Mouse (Mus musculus) heart, adult 2 months (tissue): Measurements from ENCODE around the gene Ephb1. TPM values are rescaled to one million over a fixed set of nuclear protein-coding genes. Genes with fewer than 3 reads are reported as not detected.

Experiments used
- DNase-seq, 2 experiments: peaks; one replicate each; pipeline ENCODE4 v3.0.0; 2021
- H3K27ac ChIP-seq: fragments of 200-600 bp; 2 replicates; pipeline ENCODE4 v1.8.1; 2022
- H3K27me3 ChIP-seq: fragments of 200-500 bp; 2 replicates; pipeline ENCODE4 v1.6.1; 2012; ENCODE audit warnings: mild to moderate bottlenecking, low read length, inconsistent platforms, mixed read lengths; ENCODE audit not compliant: control insufficient read depth, insufficient read depth
- H3K36me3 ChIP-seq: fragments of 200-500 bp; 2 replicates; pipeline ENCODE4 v1.6.1; 2012; ENCODE audit warnings: low read length, inconsistent platforms; ENCODE audit not compliant: control insufficient read depth, insufficient read depth
- H3K4me1 ChIP-seq: fragments of 200-500 bp; 2 replicates; pipeline ENCODE4 v1.6.1; 2011; ENCODE audit warnings: low read length; ENCODE audit not compliant: control insufficient read depth, insufficient read depth
- H3K4me3 ChIP-seq: fragments of 200-600 bp; 2 replicates; pipeline ENCODE4 v1.8.1; 2022
- H3K79me2 ChIP-seq: fragments of 200-500 bp; replicated peaks from 2 replicates; pipeline ENCODE4 v1.6.1; 2012; ENCODE audit warnings: mild to moderate bottlenecking, inconsistent platforms, low read length, moderate library complexity, mixed read lengths; ENCODE audit not compliant: control insufficient read depth, insufficient read depth
- H3K9ac ChIP-seq: fragments of 200-500 bp; 2 replicates; pipeline ENCODE4 v1.6.1; 2012; ENCODE audit warnings: low read depth, mild to moderate bottlenecking, control low read depth, inconsistent platforms, low read length, mixed read lengths
- CTCF ChIP-seq: fragments of 200-600 bp; IDR thresholded peaks from 2 replicates; pipeline ENCODE4 v1.8.1; 2022; ENCODE audit warnings: antibody characterized with exemption, mild to moderate bottlenecking, moderate library complexity
- EP300 ChIP-seq: fragments of 200-500 bp; IDR thresholded peaks from 2 replicates; pipeline ENCODE4 v1.6.1; 2011; ENCODE audit warnings: low read depth, low read length, control low read depth; ENCODE audit not compliant: insufficient read depth
- POLR2A ChIP-seq: fragments of 200-500 bp; IDR thresholded peaks from 2 replicates; pipeline ENCODE4 v1.6.1; 2011; ENCODE audit warnings: mild to moderate bottlenecking, low read depth, low read length, control low read depth; ENCODE audit not compliant: insufficient read depth
- WGBS: fragments of 180-500 bp; shearing (Covaris S2); methylation state at CpG from one replicate; pipeline ENCODE4 v1.1.7; 2018; 5-methylcytosine and 5-hydroxymethylcytosine counted together
- intact Hi-C: fragments of 180-260 bp; cut with DNase I; formaldehyde crosslinking; loops from one replicate; pipeline ENCODE4 v1.15.1; 2025
- polyA plus RNA-seq: library from polyadenylated mRNA; depleted of rRNA; stranded (reverse); fragments of >200 nt; gene quantifications from 2 replicates; pipeline ENCODE4 v1.2.3, GENCODE M21; 2012
- total RNA-seq, 2 experiments: library from RNA; stranded (reverse); gene quantifications; 2 replicates each; pipeline ENCODE4 v1.2.3; 2021

The Ephb1 gene
- total and polyA plus RNA-seq, 3 experiments, result 3.1 to 23.3 (median 21.2) TPM

DNA sequence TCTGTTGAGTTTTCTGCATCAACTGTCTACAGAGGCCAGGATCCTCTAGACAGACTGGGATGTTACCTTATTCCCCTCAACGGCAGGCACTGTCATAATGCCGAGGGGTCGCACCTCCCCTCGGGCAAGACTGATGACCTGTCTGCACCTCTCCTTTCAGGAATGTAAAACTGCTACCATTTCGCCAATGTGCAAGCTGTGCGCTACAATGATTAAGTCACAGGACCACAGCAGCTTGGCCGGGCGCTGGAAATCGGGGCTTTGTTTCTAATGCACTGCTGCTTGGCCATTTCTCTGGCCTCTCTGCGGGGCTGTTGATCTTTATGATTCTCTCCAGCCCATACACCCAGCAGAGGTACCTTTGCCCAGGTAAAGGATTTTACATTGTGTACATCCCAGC lies 346.8 kb downstream of the Ephb1 start:
- 81% methylated on average over 10 of the region's 10 CpGs for WGBS
- Histone ChIP-seq H3K27me3 (no peaks in the 10 kb centered on the region), H3K36me3 (no peaks in the 10 kb centered on the region), H3K4me1 (no peaks in the 10 kb centered on the region), H3K27ac (no peak overlapping the region), H3K79me2 (no peaks in the 10 kb centered on the region), H3K9ac (no peak overlapping the region), H3K4me3 (no peak overlapping the region)
- intact Hi-C loops, result loop anchor here (2.0 to 5.0 kb wide), 2 partner anchors 315 to 693 kb away; no protein-coding TSS in a partner anchor
- DNase-seq, result no peak
- no peak for TF ChIP-seq EP300
- no peak for TF ChIP-seq CTCF
- no peak for TF ChIP-seq POLR2A

DNA sequence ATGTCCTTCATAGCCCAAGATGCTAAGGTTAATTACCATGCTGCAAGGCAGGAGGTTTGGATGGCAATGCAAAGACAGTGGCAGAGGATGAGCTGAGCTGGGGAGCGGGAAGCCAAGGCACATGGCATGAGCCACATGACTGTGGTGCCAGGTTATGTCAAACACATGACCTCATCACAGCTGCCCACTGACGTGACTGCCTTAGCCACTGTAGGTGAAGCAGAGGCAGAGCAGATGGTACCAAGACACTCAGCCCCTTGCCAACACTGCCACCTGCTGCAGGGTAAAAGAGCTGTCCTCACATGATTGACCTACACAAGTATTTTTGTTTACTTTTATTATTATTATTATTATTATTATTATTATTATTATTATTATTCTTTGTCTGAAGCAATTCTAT lies 348.0 kb downstream of the Ephb1 start:
- Histone ChIP-seq H3K27ac (no peak overlapping the region), H3K79me2 (no peaks in the 10 kb centered on the region), H3K36me3 (no peaks in the 10 kb centered on the region), H3K27me3 (no peaks in the 10 kb centered on the region), H3K4me3 (no peak overlapping the region), H3K4me1 (no peaks in the 10 kb centered on the region), H3K9ac (no peak overlapping the region)
- peak; percentile 11 to 34 for DNase-seq
- WGBS, result 52% methylated on average over 2 of the region's 2 CpGs
- intact Hi-C loops, result loop anchor here (2.0 to 5.0 kb wide), 2 partner anchors 314 to 692 kb away; no protein-coding TSS in a partner anchor
- TF ChIP-seq CTCF (peak; percentile 64), POLR2A (no peak), EP300 (0 out of 2 replicates have a peak, but pooled peaks have one; percentile 11)

DNA sequence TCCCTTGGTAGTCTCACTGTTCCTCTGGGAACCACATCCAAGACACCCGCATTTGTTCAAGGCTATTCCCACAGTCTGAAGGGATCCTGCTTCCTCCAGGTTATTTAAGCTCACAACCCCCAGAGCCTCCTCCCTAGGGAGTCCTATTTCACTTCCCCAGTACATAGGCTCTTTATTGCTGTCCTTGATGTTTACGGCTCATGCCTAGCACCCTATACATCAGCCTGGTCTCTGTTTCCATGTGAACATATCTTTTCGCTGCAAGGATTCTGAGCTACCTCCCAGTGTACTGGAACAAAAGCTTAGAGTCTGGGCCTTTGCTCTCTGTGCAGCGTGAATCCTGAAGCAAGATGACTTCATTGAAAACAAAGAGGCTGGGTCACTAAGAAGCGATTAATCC lies 351.6 kb downstream of the Ephb1 start:
- 84% methylated on average over 5 of the region's 5 CpGs for WGBS

GRCm38 (mm10) chr9:102002186-102002585 lies 352.3 kb downstream of the Ephb1 start:
- WGBS, result 85% methylated on average over 10 of the region's 10 CpGs
- intact Hi-C loops, result no loop called here
- no peak overlapping the region for H3K4me3 ChIP-seq

More for the DNA sequence above, 351.6 kb downstream of the Ephb1 start:
- TF ChIP-seq EP300 (no peak), CTCF (no peak), POLR2A (no peak)
- H3K36me3 ChIP-seq, result no peaks in the 10 kb centered on the region
- DNase-seq, result no peak
- intact Hi-C loops, result no loop called here
- no peaks in the 10 kb centered on the region for H3K27me3 ChIP-seq
- no peaks in the 10 kb centered on the region for H3K4me1 ChIP-seq
- H3K9ac ChIP-seq, result no peak overlapping the region
- no peak overlapping the region for H3K27ac ChIP-seq
- H3K79me2 ChIP-seq, result no peaks in the 10 kb centered on the region
- H3K4me3 ChIP-seq, result no peak overlapping the region

DNA sequence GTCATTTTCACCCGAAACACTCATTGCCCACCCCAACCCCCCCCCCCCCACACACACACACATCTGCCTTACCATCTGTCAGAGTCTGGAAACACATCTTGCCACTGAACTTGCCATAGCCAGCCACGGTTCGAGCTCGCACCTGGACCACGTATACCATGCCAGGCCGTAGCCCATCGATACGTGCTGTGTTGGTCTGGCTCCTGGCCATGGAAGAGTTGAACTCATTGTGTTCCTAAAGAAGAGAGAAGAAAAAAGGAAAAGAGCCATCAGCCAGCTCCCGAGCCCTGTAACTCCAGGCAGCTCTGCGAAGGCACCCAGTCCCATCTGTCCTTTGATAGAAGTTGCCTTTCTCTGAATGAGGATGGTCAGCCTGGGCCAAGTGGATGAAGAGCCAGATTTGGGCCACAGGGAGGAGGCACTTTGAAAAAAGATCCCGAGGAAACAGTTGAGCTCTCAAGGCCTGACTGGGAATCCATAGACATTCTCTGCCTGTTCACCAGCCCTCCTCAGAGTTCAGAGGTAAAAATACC lies 352.8 kb downstream of the Ephb1 start:
- H3K9ac ChIP-seq, result no peak overlapping the region
- H3K4me3 ChIP-seq, result no peak overlapping the region
- H3K27ac ChIP-seq, result no peak overlapping the region
- no peaks in the 10 kb centered on the region for H3K27me3 ChIP-seq
- no peaks in the 10 kb centered on the region for H3K79me2 ChIP-seq
- no peak for DNase-seq
- 94% methylated on average over 11 of the region's 11 CpGs for WGBS
- no peaks in the 10 kb centered on the region for H3K36me3 ChIP-seq
- no peaks in the 10 kb centered on the region for H3K4me1 ChIP-seq
- TF ChIP-seq EP300 (no peak), POLR2A (no peak), CTCF (no peak)
- intact Hi-C loops, result no loop called here

More at GRCm38 (mm10) chr9:102002186-102002585, 352.3 kb downstream of the Ephb1 start:
- Histone ChIP-seq H3K79me2 (no peaks in the 10 kb centered on the region), H3K4me1 (no peaks in the 10 kb centered on the region), H3K27me3 (no peaks in the 10 kb centered on the region), H3K9ac (no peak overlapping the region), H3K36me3 (no peaks in the 10 kb centered on the region), H3K27ac (no peak overlapping the region)
- DNase-seq, result no peak
- TF ChIP-seq CTCF (no peak), EP300 (no peak), POLR2A (no peak)

DNA sequence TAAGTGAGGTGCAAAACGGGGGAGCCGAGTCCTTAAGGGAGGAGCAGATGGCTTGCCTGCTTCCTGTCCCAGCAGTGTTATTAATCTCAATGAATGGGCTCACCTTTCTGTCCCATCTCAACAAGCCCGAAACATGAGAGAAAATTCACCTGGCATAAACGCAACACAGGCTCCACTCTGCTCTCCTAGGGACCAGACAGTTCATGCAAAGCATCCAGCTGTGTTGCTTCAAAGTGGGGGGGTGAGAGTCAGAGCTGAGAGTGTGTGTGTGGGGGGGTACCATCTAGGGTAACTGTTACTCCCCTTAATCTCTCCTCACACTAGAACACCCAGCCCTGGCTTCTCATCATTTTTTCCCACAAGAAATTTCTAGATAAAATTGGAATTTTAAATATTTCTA lies 354.8 kb downstream of the Ephb1 start:
- Histone ChIP-seq H3K36me3 (no peaks in the 10 kb centered on the region), H3K27me3 (no peaks in the 10 kb centered on the region), H3K9ac (no peak overlapping the region), H3K79me2 (no peaks in the 10 kb centered on the region), H3K27ac (no peak overlapping the region), H3K4me3 (no peak overlapping the region), H3K4me1 (no peaks in the 10 kb centered on the region)
- TF ChIP-seq POLR2A (no peak), CTCF (no peak), EP300 (no peak)
- DNase-seq, result no peak
- intact Hi-C loops, result no loop called here
- WGBS, result 87% methylated on average over 4 of the region's 4 CpGs
